Mouse (Mus musculus): ENCODE results near the gene Olfr716.
"Not testable (repeated sequence)": the region's sequence is repeated elsewhere in the genome, so short reads cannot be mapped to it uniquely, and the experiment has no call there.

DNA sequence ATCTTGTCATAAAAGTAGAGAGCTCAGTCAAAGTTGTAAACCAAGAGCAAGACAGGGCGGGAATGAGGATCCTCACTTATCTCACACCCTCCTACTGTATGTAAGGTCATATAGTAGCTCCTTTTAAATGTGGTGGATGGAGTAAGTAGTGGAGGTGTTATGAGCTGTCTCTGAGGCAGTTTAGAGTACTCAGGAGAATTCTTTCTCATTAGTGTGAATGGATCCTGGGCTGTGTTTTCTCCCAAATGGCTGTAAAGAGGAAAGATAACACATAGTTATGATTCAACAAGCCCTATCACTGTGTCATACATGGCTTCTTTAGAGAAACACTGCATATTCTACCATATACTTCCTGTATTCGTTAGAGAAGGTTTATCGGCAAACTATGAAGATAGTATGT lies 7.1 kb upstream of the Olfr716 start, which contains the start of gene Olfr715:
- TF ChIP-seq CTCF, EP300 (IDR thresholded peaks at IDR 0.05; ENCODE audit: low read depth): not testable (repeated sequence)

Measured in heart, postnatal 0 days (tissue).